ENCODE assay signal across 29 mouse cellular contexts in genomic region chr1:133404005-133404404, GRCm38 (mm10). TPM values are rescaled to one million over a fixed set of nuclear protein-coding genes. Genes with fewer than 3 reads are reported as not detected.
DNase-seq lines count a peak whose midpoint lies in the region; ATAC-seq and TF ChIP-seq lines count a peak whose summit lies in the region.
"Had no signal": no experiment of that assay in that cellular context is flagged by ENCODE, and none has a peak within 500 bp of the region (broad histone marks: within the 10 kb centered on the region; RNA-seq: fewer than 3 reads in every experiment).

No protein-coding gene starts in this region.

- no peak for TF ChIP-seq CTCF in stomach, postnatal 0 days (IDR thresholded peaks at IDR 0.05; ENCODE audit: low read depth)

- no peaks in the 10 kb centered on the region for H3K9me3 ChIP-seq in hindbrain, embryonic 10.5 days
- no peaks in the 10 kb centered on the region for H3K9me3 ChIP-seq in hindbrain, embryonic 11.5 days (ENCODE audit: control insufficient read depth, low read length)
- H3K9me3 ChIP-seq in midbrain, embryonic 10.5 days (replicated peaks): peaks cover 4% of the 10 kb centered on the region; the same call in 1 of the 2 replicates
- H3K9me3 ChIP-seq in midbrain, embryonic 13.5 days: no peaks in the 10 kb centered on the region
- H3K9me3 ChIP-seq in stomach, postnatal 0 days (ENCODE audit: control insufficient read depth, low read length): no peaks in the 10 kb centered on the region
- no peaks in the 10 kb centered on the region for H3K9me3 ChIP-seq in heart, embryonic 10.5 days
- H3K9me3 ChIP-seq: embryonic facial prominence, embryonic 13.5 days; embryonic facial prominence, embryonic 15.5 days; forebrain, embryonic 12.5 days; G1E had no signal

- WGBS in hindbrain, embryonic 10.5 days: 93% methylated on average over 4 of the region's 4 CpGs
- 86% methylated on average over 4 of the region's 4 CpGs for WGBS in hindbrain, embryonic 11.5 days
- WGBS in midbrain, embryonic 10.5 days: 89% methylated on average over 4 of the region's 4 CpGs
- 95% methylated on average over 4 of the region's 4 CpGs for WGBS in midbrain, embryonic 13.5 days
- 45% methylated on average over 4 of the region's 4 CpGs for whole genome bisulfite sequencing in stomach, postnatal 0 days
- WGBS in heart, embryonic 10.5 days: 71% methylated on average over 4 of the region's 4 CpGs

- H3K4me2 ChIP-seq in hindbrain, embryonic 11.5 days (replicated peaks; ENCODE audit: low read depth, low read length): no peak overlapping the region
- no peak overlapping the region for H3K4me2 ChIP-seq in midbrain, embryonic 13.5 days (replicated peaks)
- H3K4me2 ChIP-seq in stomach, postnatal 0 days (replicated peaks; ENCODE audit: low read depth): no peak overlapping the region
- H3K4me2 ChIP-seq: embryonic facial prominence, embryonic 13.5 days; embryonic facial prominence, embryonic 15.5 days; forebrain, embryonic 12.5 days had no signal

- peaks cover 68% of the 10 kb centered on the region for H3K4me1 ChIP-seq in hindbrain, embryonic 10.5 days (replicated peaks)
- peaks cover 11% of the 10 kb centered on the region for H3K4me1 ChIP-seq in hindbrain, embryonic 11.5 days (replicated peaks; ENCODE audit: control insufficient read depth, insufficient read depth, low read length)
- H3K4me1 ChIP-seq in midbrain, embryonic 10.5 days: peaks cover 66% of the 10 kb centered on the region
- H3K4me1 ChIP-seq in midbrain, embryonic 13.5 days (replicated peaks): peaks cover 14% of the 10 kb centered on the region
- H3K4me1 ChIP-seq in stomach, postnatal 0 days (replicated peaks; ENCODE audit: control insufficient read depth, insufficient read depth): no peaks in the 10 kb centered on the region
- H3K4me1 ChIP-seq in heart, embryonic 10.5 days: peaks cover 42% of the 10 kb centered on the region
- H3K4me1 ChIP-seq: embryonic facial prominence, embryonic 15.5 days had no signal

- peaks cover 14% of the 10 kb centered on the region for H3K27me3 ChIP-seq in hindbrain, embryonic 10.5 days (ENCODE audit: insufficient read depth, poor library complexity, severe bottlenecking)
- no peaks in the 10 kb centered on the region for H3K27me3 ChIP-seq in hindbrain, embryonic 11.5 days (ENCODE audit: control insufficient read depth, insufficient read depth, low read length)
- H3K27me3 ChIP-seq in midbrain, embryonic 10.5 days (ENCODE audit: low read depth, poor library complexity, severe bottlenecking): peaks cover 18% of the 10 kb centered on the region
- H3K27me3 ChIP-seq in midbrain, embryonic 13.5 days: no peaks in the 10 kb centered on the region
- no peaks in the 10 kb centered on the region for H3K27me3 ChIP-seq in stomach, postnatal 0 days (ENCODE audit: control insufficient read depth, insufficient read depth, low read length)
- H3K27me3 ChIP-seq in heart, embryonic 10.5 days (ENCODE audit: insufficient read depth, poor library complexity, severe bottlenecking): peaks cover 8% of the 10 kb centered on the region; the same call in 1 of the 2 replicates
- H3K27me3 ChIP-seq: embryonic facial prominence, embryonic 13.5 days; embryonic facial prominence, embryonic 15.5 days; Patski had no signal

- H3K9ac ChIP-seq in hindbrain, embryonic 11.5 days (ENCODE audit: low read depth, low read length): no peak overlapping the region
- no peak overlapping the region for H3K9ac ChIP-seq in midbrain, embryonic 13.5 days (replicated peaks)
- H3K9ac ChIP-seq in stomach, postnatal 0 days (ENCODE audit: low read length): no peak overlapping the region
- H3K9ac ChIP-seq: embryonic facial prominence, embryonic 13.5 days; embryonic facial prominence, embryonic 15.5 days; forebrain, embryonic 12.5 days had no signal

- TF ChIP-seq EP300 in stomach, postnatal 0 days (optimal IDR thresholded peaks at IDR 0.05): no peak

- H3K4me3 ChIP-seq in hindbrain, embryonic 10.5 days: no peak overlapping the region
- no peak overlapping the region for H3K4me3 ChIP-seq in hindbrain, embryonic 11.5 days (ENCODE audit: low read depth, low read length)
- no peak overlapping the region for H3K4me3 ChIP-seq in midbrain, embryonic 10.5 days
- H3K4me3 ChIP-seq in midbrain, embryonic 13.5 days (replicated peaks): no peak overlapping the region
- no peak overlapping the region for H3K4me3 ChIP-seq in stomach, postnatal 0 days (ENCODE audit: low read depth, low read length)
- H3K4me3 ChIP-seq in heart, embryonic 10.5 days: no peak overlapping the region
- H3K4me3 ChIP-seq: embryonic facial prominence, embryonic 13.5 days; embryonic facial prominence, embryonic 15.5 days; erythroblast, embryonic 14.5 days; forebrain, embryonic 10.5 days; forebrain, embryonic 12.5 days had no signal

- H3K27ac ChIP-seq in hindbrain, embryonic 10.5 days: peak overlapping the region; percentile 6; the same call in 1 of the 2 replicates
- no peak overlapping the region for H3K27ac ChIP-seq in hindbrain, embryonic 11.5 days (ENCODE audit: low read depth, low read length)
- H3K27ac ChIP-seq in midbrain, embryonic 10.5 days (replicated peaks): 0 out of 2 replicates have a peak overlapping the region, but pooled peaks have one; percentile 17
- H3K27ac ChIP-seq in midbrain, embryonic 13.5 days: no peak overlapping the region
- H3K27ac ChIP-seq in stomach, postnatal 0 days (replicated peaks): no peak overlapping the region
- H3K27ac ChIP-seq in heart, embryonic 10.5 days: no peak overlapping the region
- H3K27ac ChIP-seq: embryonic facial prominence, embryonic 13.5 days; embryonic facial prominence, embryonic 15.5 days; forebrain, embryonic 12.5 days had no signal

- peaks cover 61% of the 10 kb centered on the region for H3K36me3 ChIP-seq in hindbrain, embryonic 10.5 days
- no peaks in the 10 kb centered on the region for H3K36me3 ChIP-seq in hindbrain, embryonic 11.5 days (ENCODE audit: control insufficient read depth, insufficient read depth, low read length)
- peaks cover 66% of the 10 kb centered on the region for H3K36me3 ChIP-seq in midbrain, embryonic 10.5 days
- no peaks in the 10 kb centered on the region for H3K36me3 ChIP-seq in midbrain, embryonic 13.5 days
- H3K36me3 ChIP-seq in stomach, postnatal 0 days (ENCODE audit: control insufficient read depth, insufficient read depth, low read length): no peaks in the 10 kb centered on the region
- H3K36me3 ChIP-seq in heart, embryonic 10.5 days: 0 out of 2 replicates have a peak, but pooled peaks cover 2% of the 10 kb centered on the region
- H3K36me3 ChIP-seq: embryonic facial prominence, embryonic 13.5 days; embryonic facial prominence, embryonic 15.5 days; forebrain, embryonic 12.5 days; G1E had no signal

- no peak for ATAC-seq in hindbrain, embryonic 11.5 days (ENCODE audit: low FRiP score)
- ATAC-seq in midbrain, embryonic 13.5 days: no peak
- ATAC-seq in stomach, postnatal 0 days (ENCODE audit: low FRiP score, low TSS enrichment): peak; percentile 92
- ATAC-seq: activated CD4-positive, CD25-positive, alpha-beta regulatory T cell, adult 4 months; CD4-positive, CD25-positive, alpha-beta regulatory T cell, adult 4 months; forebrain, embryonic 14.5 days; forebrain, embryonic 16.5 days; Patski had no signal

- no peak for DNase-seq in hindbrain, embryonic 10.5 days (ENCODE audit: low spot score)
- no peak for DNase-seq in hindbrain, embryonic 11.5 days (ENCODE audit: low spot score)
- no peak for DNase-seq in midbrain, embryonic 10.5 days (ENCODE audit: low spot score)
- no peak for DNase-seq in stomach, postnatal 0 days (ENCODE audit: low spot score)
- no peak for DNase-seq in heart, embryonic 10.5 days (ENCODE audit: low spot score)
- DNase-seq: adrenal gland, adult 2 months; adrenal gland, postnatal 10 days; adrenal gland, postnatal 25 days; B cell, adult 2 months; cerebellum, adult 11 months; cerebellum, adult 18-20 months; cerebellum, adult 8-10 months; cerebellum, adult 9-11 months; cerebellum, postnatal 14 days; cerebellum, postnatal 36 days; embryo, embryonic 11 days had no signal

RNA-seq across cellular contexts. Expression of gene Sox13, which starts 20.2 kb away (rescaled TPM):
- 28.3 and 28.4 TPM in 2 replicates for polyA plus RNA-seq in hindbrain, embryonic 10.5 days (2016; fragmentation: Nextera tagmentation; extraction: Ambion mirVana)
- polyA plus RNA-seq in hindbrain, embryonic 11.5 days (2014; fragmentation: Nextera tagmentation; extraction: Ambion mirVana): 12.5 and 15.9 TPM in 2 replicates
- 28.5 and 32.0 TPM in 2 replicates for polyA plus RNA-seq in midbrain, embryonic 10.5 days (2016; fragmentation: Nextera tagmentation; extraction: Ambion mirVana)
- polyA plus RNA-seq in midbrain, embryonic 13.5 days (2015; fragmentation: Nextera tagmentation; extraction: Ambion mirVana): 12.5 and 13.9 TPM in 2 replicates
- 3.7 and 5.0 TPM in 2 replicates for polyA plus RNA-seq in stomach, postnatal 0 days (2015; fragmentation: Nextera tagmentation; extraction: Ambion mirVana)
- polyA plus RNA-seq in heart, embryonic 10.5 days (2016; fragmentation: Nextera tagmentation; extraction: Ambion mirVana): 4.2 and 8.5 TPM in 2 replicates
- polyA plus RNA-seq: activated CD4-positive, CD25-positive, alpha-beta regulatory T cell, adult 4 months; CD4-positive, CD25-positive, alpha-beta regulatory T cell, adult 4 months had no signal

RNA-seq across cellular contexts. Expression of gene Etnk2, which starts 40.6 kb away (rescaled TPM):
- 2.9 and 4.1 TPM in 2 replicates for polyA plus RNA-seq in hindbrain, embryonic 10.5 days (2016; fragmentation: Nextera tagmentation; extraction: Ambion mirVana)
- polyA plus RNA-seq in hindbrain, embryonic 11.5 days (2014; fragmentation: Nextera tagmentation; extraction: Ambion mirVana): 2.9 and 3.1 TPM in 2 replicates
- 3.4 and 3.9 TPM in 2 replicates for polyA plus RNA-seq in midbrain, embryonic 10.5 days (2016; fragmentation: Nextera tagmentation; extraction: Ambion mirVana)
- polyA plus RNA-seq in midbrain, embryonic 13.5 days (2015; fragmentation: Nextera tagmentation; extraction: Ambion mirVana): 7.3 and 7.6 TPM in 2 replicates
- polyA plus RNA-seq in stomach, postnatal 0 days (2015; fragmentation: Nextera tagmentation; extraction: Ambion mirVana): 2.8 and 4.2 TPM in 2 replicates
- polyA plus RNA-seq in heart, embryonic 10.5 days (2016; fragmentation: Nextera tagmentation; extraction: Ambion mirVana): 1.5 and 2.1 TPM in 2 replicates
- polyA plus RNA-seq: CD4-positive, CD25-positive, alpha-beta regulatory T cell, adult 4 months; erythroblast, embryonic 14.5 days; G1E had no signal

RNA-seq across cellular contexts. Expression of gene Ren1, which starts 53.7 kb away (rescaled TPM):
- polyA plus RNA-seq in hindbrain, embryonic 10.5 days (2016; fragmentation: Nextera tagmentation; extraction: Ambion mirVana): 0.22 and 0.37 TPM in 2 replicates
- 0.70 and 1.2 TPM in 2 replicates for polyA plus RNA-seq in hindbrain, embryonic 11.5 days (2014; fragmentation: Nextera tagmentation; extraction: Ambion mirVana)
- polyA plus RNA-seq in midbrain, embryonic 10.5 days (2016; fragmentation: Nextera tagmentation; extraction: Ambion mirVana): not detected in 2 replicates
- polyA plus RNA-seq in midbrain, embryonic 13.5 days (2015; fragmentation: Nextera tagmentation; extraction: Ambion mirVana): not detected in 2 replicates
- polyA plus RNA-seq in stomach, postnatal 0 days (2015; fragmentation: Nextera tagmentation; extraction: Ambion mirVana): 2.9 and 6.1 TPM in 2 replicates
- 0.11 and 0.34 TPM in 2 replicates for polyA plus RNA-seq in heart, embryonic 10.5 days (2016; fragmentation: Nextera tagmentation; extraction: Ambion mirVana)
- polyA plus RNA-seq: activated CD4-positive, CD25-positive, alpha-beta regulatory T cell, adult 4 months; CD4-positive, CD25-positive, alpha-beta regulatory T cell, adult 4 months; embryonic facial prominence, embryonic 11.5 days; erythroblast, embryonic 14.5 days; forebrain, embryonic 10.5 days; forebrain, embryonic 12.5 days; forebrain, embryonic 14.5 days; forebrain, embryonic 16.5 days; G1E; Patski had no signal

Comparison
In these comparisons a context has a peak if more than half of its experiments do, and no peak if none do; other contexts are left out.
1. H3K27ac ChIP-seq: peak in hindbrain, embryonic 10.5 days (single experiment) and midbrain, embryonic 10.5 days (single experiment); none in hindbrain, embryonic 11.5 days (single experiment), midbrain, embryonic 13.5 days (single experiment), stomach, postnatal 0 days (single experiment) and heart, embryonic 10.5 days (single experiment).